Mouse (Mus musculus) liver, postnatal 0 days (tissue): Measurements from ENCODE around the gene Boc.

Experiments used
- CTCF ChIP-seq: sonication (generic); IDR thresholded peaks from 2 replicates; pipeline ENCODE4 v1.5.1; 2016; ENCODE audit warnings: antibody characterized with exemption, low read depth
- EP300 ChIP-seq: IDR thresholded peaks from 2 replicates; pipeline ENCODE4 v1.6.1; 2016; ENCODE audit warnings: antibody characterized with exemption, low read depth, mild to moderate bottlenecking

DNA sequence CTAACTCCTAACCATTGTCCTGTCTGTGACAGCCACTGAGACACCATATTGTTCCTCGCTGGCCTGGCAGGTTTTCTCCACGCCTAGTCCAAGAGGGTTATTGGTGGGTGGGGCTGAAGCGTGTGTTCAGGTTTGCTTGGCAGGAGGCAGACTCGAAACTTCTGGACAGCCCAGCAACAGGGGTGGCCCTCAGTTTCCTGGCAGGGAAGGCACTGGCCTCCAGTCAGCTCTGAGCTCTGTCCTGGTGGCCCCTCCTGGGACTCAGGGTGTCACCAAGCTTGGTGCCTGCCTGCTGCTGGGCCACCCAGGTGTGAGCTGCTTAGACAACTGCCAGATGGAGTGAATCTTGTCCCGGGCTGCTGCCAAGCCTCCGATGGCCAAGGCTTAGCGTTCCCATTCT, 56.4 kb downstream of the Boc start:
- TF ChIP-seq CTCF (no peak), EP300 (no peak)
